Mouse (Mus musculus) stomach, postnatal 0 days (tissue): ENCODE data around the gene Cacna1s.

Experiments
- CTCF ChIP-seq: IDR thresholded peaks from 2 replicates; pipeline ENCODE4 v1.5.1; 2016; ENCODE audit warnings: antibody characterized with exemption, low read depth, mild to moderate bottlenecking, moderate library complexity
- EP300 ChIP-seq: optimal IDR thresholded peaks from 2 replicates; pipeline ENCODE3; 2016; ENCODE audit warnings: antibody characterized with exemption

DNA sequence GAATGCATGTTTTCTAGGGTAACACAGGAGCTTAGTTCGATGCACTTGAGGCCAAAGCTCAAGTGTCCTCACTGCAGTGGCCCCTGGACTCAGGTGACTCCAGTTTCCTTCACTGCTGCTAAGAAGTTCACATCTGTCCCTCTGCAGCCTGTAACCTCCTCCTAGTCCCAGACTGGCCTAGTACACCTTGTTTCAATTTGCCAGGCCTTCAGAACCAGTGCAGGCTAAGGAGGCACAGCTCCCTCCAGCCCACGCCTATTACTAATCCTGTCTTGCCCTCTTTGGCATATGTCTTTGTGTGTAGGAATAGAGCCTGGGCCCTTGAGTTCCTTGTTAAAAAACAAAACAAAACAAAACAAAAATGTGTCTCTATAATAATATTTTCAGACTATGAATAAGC lies 35.2 kb upstream of the Cacna1s start:
- TF ChIP-seq EP300 (no peak), CTCF (no peak)
